Mouse (Mus musculus): Measurements from ENCODE around the gene A230072I06Rik. TPM values are rescaled to one million over a fixed set of nuclear protein-coding genes. Genes with fewer than 3 reads are reported as not detected.

Gene A230072I06Rik
- 0.08 TPM in 1 of 2 replicates, not detected in the other for polyA plus RNA-seq (2015; fragmentation: Nextera tagmentation; extraction: Ambion mirVana)

DNA sequence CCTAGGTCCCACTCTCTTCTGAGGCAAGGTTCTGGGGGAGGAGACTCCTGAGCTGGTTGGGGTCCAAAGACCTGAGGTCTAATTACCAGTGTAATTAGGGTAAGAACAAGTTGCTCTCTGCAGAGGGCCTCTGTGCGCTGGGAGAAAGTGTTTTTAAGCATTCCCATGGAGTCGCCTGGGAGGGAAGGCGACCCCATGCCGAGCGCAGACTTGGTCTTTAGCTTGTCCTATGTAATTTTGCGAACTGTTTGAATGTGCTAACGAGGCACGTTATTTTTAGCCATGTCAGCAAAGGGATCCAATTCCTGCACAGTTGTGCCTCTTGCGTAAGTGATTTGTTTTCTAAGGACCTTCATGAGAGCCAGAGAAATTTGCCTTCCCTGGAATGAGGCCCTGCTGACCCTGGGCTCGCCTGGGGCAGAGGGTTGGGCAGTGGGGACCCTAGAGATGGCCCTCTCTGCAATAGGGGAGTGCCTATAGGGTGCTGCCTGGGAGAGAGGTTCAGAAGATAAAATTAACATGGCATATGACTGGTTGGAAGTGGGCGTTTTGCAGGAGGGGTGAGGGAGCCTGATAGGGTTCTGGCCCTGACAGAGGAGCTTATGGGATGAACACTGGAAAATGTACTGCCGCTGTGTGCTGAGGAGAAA lies at the start of gene A230072I06Rik:
Gene A230072I06Rik, plus strand, starts transcription at position 157 of the 650 bp plus-strand sequence.
- ATAC-seq, result peak; percentile 11; the same call in 1 of the 2 replicates
- Histone ChIP-seq H3K4me2 (ENCODE audit: low read length) (no peak within 1 kb of the TSS), H3K27ac (ENCODE audit: low read depth, low read length) (no peak within 1 kb of the TSS), H3K9me3 (ENCODE audit: control insufficient read depth, low read length) (no peaks in the 10 kb centered on the region), H3K27me3 (replicated peaks; ENCODE audit: control insufficient read depth, insufficient read depth, low read length) (no peaks in the 10 kb centered on the region; the same call in 1 of the 2 replicates), H3K4me3 (ENCODE audit: low read length) (no peak within 1 kb of the TSS), H3K36me3 (ENCODE audit: control insufficient read depth, insufficient read depth, low read length) (no peaks in the 10 kb centered on the region), H3K9ac (ENCODE audit: low read depth, low read length) (no peak within 1 kb of the TSS), H3K4me1 (ENCODE audit: control insufficient read depth, insufficient read depth, low read depth, low read length) (peaks cover 8% of the 10 kb centered on the region)
- 41% methylated on average over 12 of the region's 12 CpGs for WGBS

DNA sequence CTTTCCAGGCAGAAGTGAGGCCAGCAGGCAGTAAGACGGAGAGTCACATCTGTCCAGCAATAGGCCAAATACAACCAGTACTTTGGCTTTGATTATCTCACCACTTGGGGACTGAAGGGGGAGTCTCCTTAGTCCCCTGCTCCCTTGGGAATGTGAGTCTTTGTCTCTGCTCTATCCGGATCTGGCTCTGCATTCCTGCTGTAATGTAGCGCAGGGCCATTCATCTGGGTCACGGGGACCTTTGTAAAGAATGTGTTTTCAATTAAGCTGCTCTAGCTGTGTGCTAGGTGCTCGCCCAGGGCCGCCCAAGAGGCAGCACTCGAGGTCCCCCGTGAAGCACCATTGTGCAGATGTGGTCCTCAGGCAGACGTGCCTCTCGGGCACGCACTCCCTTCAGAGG lies 44.6 kb upstream of the A230072I06Rik start:
- no peak overlapping the region for H3K4me2 ChIP-seq (ENCODE audit: low read length)
- no peaks in the 10 kb centered on the region for H3K27me3 ChIP-seq (replicated peaks; ENCODE audit: control insufficient read depth, insufficient read depth, low read length)
- H3K9me3 ChIP-seq (ENCODE audit: control insufficient read depth, low read length), result no peaks in the 10 kb centered on the region
- no peak overlapping the region for H3K27ac ChIP-seq (ENCODE audit: low read depth, low read length)
- WGBS, result 20% methylated on average over 11 of the region's 11 CpGs
- H3K36me3 ChIP-seq (ENCODE audit: control insufficient read depth, insufficient read depth, low read length), result no peaks in the 10 kb centered on the region
- no peak overlapping the region for H3K4me3 ChIP-seq (ENCODE audit: low read length)
- no peak overlapping the region for H3K9ac ChIP-seq (ENCODE audit: low read depth, low read length)
- H3K4me1 ChIP-seq (ENCODE audit: control insufficient read depth, insufficient read depth, low read depth, low read length), result no peaks in the 10 kb centered on the region
- ATAC-seq, result no peak

DNA sequence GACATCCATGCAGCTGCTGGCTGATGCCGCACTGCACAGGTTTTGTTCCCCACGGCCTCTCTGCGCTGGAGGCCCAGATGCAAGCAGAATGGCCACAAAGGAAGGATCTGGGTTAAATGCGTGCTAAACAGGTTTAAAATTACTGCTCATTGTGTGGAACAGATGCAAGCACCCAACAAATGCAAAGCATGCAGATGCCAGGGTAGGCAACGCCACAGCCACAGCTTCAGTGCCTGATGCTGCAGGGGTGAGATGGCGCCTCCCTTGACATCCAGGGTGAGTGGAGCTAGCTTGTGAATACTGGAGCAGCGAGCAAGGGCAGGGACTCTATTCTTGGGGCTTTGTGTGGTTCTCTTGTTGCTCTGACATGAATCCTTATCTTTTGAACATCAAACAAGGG lies 39.8 kb upstream of the A230072I06Rik start:
- no peak overlapping the region for H3K9ac ChIP-seq (ENCODE audit: low read depth, low read length)
- H3K27ac ChIP-seq (ENCODE audit: low read depth, low read length), result no peak overlapping the region
- ATAC-seq, result no peak
- H3K4me1 ChIP-seq (ENCODE audit: control insufficient read depth, insufficient read depth, low read depth, low read length), result peaks cover 2% of the 10 kb centered on the region
- H3K27me3 ChIP-seq (replicated peaks; ENCODE audit: control insufficient read depth, insufficient read depth, low read length), result 0 out of 2 replicates have a peak, but pooled peaks cover 4% of the 10 kb centered on the region
- no peak overlapping the region for H3K4me3 ChIP-seq (ENCODE audit: low read length)
- no peaks in the 10 kb centered on the region for H3K36me3 ChIP-seq (ENCODE audit: control insufficient read depth, insufficient read depth, low read length)
- no peaks in the 10 kb centered on the region for H3K9me3 ChIP-seq (ENCODE audit: control insufficient read depth, low read length)
- no peak overlapping the region for H3K4me2 ChIP-seq (ENCODE audit: low read length)
- WGBS, result 55% methylated on average over 7 of the region's 7 CpGs

DNA sequence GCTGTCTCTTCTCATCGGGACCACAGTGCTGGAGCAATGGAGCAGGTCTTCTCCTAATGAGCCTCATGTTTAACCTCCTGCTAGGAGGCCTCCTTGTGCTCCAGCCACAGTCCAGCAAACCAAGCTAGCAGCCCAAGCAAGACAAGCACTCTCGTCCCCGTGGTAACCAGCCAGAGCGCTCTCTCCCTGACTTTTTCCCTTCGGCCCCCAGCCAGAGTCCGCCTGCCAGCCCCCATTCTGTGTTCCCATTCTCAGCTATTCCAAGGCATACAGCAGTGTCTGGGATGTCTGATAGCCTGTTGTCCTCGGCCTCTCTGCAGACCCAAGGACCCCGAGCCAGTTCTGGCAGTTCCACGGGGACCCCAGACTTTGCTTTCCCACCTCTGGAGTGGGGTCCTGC lies 38.5 kb upstream of the A230072I06Rik start:
- Histone ChIP-seq H3K4me2 (ENCODE audit: low read length) (no peak overlapping the region), H3K4me3 (ENCODE audit: low read length) (no peak overlapping the region), H3K4me1 (ENCODE audit: control insufficient read depth, insufficient read depth, low read depth, low read length) (peaks cover 2% of the 10 kb centered on the region), H3K36me3 (ENCODE audit: control insufficient read depth, insufficient read depth, low read length) (no peaks in the 10 kb centered on the region), H3K9me3 (ENCODE audit: control insufficient read depth, low read length) (no peaks in the 10 kb centered on the region), H3K9ac (ENCODE audit: low read depth, low read length) (no peak overlapping the region), H3K27ac (ENCODE audit: low read depth, low read length) (no peak overlapping the region), H3K27me3 (replicated peaks; ENCODE audit: control insufficient read depth, insufficient read depth, low read length) (0 out of 2 replicates have a peak, but pooled peaks cover 7% of the 10 kb centered on the region)
- 35% methylated on average over 9 of the region's 9 CpGs for WGBS
- ATAC-seq, result 0 out of 2 replicates have a peak, but pooled peaks have one; percentile 40

DNA sequence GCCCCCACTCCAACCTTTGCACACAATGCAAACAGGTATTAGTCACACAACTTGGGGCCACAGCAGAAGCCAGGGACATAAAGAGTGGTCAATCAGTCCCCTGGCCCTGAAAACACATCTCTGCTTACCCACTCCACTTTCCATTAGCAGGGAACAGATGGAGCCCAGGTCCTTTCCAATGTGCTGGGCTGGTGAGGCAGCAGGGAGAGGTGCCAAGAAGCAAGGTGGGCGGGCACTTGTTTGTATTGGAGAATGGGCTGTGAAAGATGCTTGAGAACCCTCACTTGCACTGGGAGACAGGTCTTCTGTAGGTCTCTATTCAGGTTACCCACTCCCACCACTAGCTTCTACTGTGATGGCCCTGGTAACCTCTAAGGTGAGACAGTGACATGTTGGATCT lies 34.9 kb upstream of the A230072I06Rik start:
- Histone ChIP-seq H3K27ac (ENCODE audit: low read depth, low read length) (no peak overlapping the region), H3K9me3 (ENCODE audit: control insufficient read depth, low read length) (no peaks in the 10 kb centered on the region), H3K27me3 (replicated peaks; ENCODE audit: control insufficient read depth, insufficient read depth, low read length) (peaks cover 7% of the 10 kb centered on the region; the same call in 1 of the 2 replicates), H3K36me3 (ENCODE audit: control insufficient read depth, insufficient read depth, low read length) (no peaks in the 10 kb centered on the region), H3K9ac (ENCODE audit: low read depth, low read length) (no peak overlapping the region), H3K4me1 (ENCODE audit: control insufficient read depth, insufficient read depth, low read depth, low read length) (peaks cover 2% of the 10 kb centered on the region), H3K4me3 (ENCODE audit: low read length) (no peak overlapping the region), H3K4me2 (ENCODE audit: low read length) (no peak overlapping the region)
- no peak for ATAC-seq
- 75% methylated on average over 1 of the region's 1 CpGs for WGBS

DNA sequence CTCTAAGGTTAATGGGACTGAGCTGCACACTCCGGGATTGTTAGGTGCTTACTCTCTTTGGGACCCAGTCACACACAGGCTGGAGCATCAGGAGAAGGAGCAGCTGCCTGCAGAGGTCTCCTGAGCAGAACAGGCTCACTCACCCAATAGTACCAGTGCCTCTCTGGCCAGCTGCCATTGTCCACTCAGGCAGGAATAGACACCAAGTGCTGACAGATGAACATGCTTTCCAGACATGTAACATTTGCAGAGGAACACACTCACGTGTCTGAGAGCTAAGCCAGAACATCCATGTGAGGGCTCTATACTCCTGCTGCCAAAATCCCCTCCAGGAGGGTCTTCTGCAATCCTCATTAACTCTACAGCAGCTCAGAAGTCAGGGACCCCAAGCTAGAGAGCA lies 18.7 kb upstream of the A230072I06Rik start:
- no peak overlapping the region for H3K27ac ChIP-seq (ENCODE audit: low read depth, low read length)
- H3K4me1 ChIP-seq (ENCODE audit: control insufficient read depth, insufficient read depth, low read depth, low read length), result no peaks in the 10 kb centered on the region
- no peaks in the 10 kb centered on the region for H3K36me3 ChIP-seq (ENCODE audit: control insufficient read depth, insufficient read depth, low read length)
- 76% methylated on average over 2 of the region's 2 CpGs for WGBS
- 0 out of 2 replicates have a peak, but pooled peaks cover 3% of the 10 kb centered on the region for H3K27me3 ChIP-seq (replicated peaks; ENCODE audit: control insufficient read depth, insufficient read depth, low read length)
- no peak overlapping the region for H3K4me3 ChIP-seq (ENCODE audit: low read length)
- ATAC-seq, result no peak
- H3K9me3 ChIP-seq (ENCODE audit: control insufficient read depth, low read length), result no peaks in the 10 kb centered on the region
- H3K9ac ChIP-seq (ENCODE audit: low read depth, low read length), result no peak overlapping the region
- H3K4me2 ChIP-seq (ENCODE audit: low read length), result no peak overlapping the region

DNA sequence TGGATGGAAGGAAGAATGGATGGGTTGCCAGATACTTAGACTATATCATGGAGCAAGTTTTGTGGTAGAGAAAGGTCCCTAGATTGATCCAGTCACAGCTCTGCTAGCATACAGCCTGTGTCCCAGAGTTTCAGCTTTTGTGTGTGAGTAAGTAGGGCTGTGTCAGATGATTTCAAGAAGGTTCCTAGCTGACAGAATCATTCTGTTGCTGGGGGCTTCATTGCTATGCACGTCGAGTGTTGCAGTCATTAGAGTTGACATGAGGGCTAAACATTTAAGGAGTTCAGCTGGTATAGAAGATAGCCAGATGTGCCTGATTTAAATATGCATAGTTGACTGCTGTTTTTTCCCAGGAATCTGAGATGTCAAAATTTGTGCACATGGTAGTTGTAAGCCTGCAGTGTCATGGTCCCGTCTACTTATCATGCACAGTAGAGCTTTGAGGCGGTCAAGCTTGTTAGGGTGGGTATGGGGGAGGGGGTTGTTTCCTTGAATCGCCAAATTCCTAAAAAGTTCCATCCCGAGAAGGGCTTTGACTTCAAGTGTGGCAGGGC lies 18.1 kb upstream of the A230072I06Rik start:
- Histone ChIP-seq H3K36me3 (ENCODE audit: control insufficient read depth, insufficient read depth, low read length) (no peaks in the 10 kb centered on the region), H3K4me2 (ENCODE audit: low read length) (no peak overlapping the region), H3K4me3 (ENCODE audit: low read length) (no peak overlapping the region), H3K4me1 (ENCODE audit: control insufficient read depth, insufficient read depth, low read depth, low read length) (no peaks in the 10 kb centered on the region), H3K27ac (ENCODE audit: low read depth, low read length) (no peak overlapping the region), H3K9ac (ENCODE audit: low read depth, low read length) (no peak overlapping the region), H3K9me3 (ENCODE audit: control insufficient read depth, low read length) (no peaks in the 10 kb centered on the region), H3K27me3 (replicated peaks; ENCODE audit: control insufficient read depth, insufficient read depth, low read length) (0 out of 2 replicates have a peak, but pooled peaks cover 3% of the 10 kb centered on the region)
- no peak for ATAC-seq
- WGBS, result 75% methylated on average over 6 of the region's 6 CpGs

DNA sequence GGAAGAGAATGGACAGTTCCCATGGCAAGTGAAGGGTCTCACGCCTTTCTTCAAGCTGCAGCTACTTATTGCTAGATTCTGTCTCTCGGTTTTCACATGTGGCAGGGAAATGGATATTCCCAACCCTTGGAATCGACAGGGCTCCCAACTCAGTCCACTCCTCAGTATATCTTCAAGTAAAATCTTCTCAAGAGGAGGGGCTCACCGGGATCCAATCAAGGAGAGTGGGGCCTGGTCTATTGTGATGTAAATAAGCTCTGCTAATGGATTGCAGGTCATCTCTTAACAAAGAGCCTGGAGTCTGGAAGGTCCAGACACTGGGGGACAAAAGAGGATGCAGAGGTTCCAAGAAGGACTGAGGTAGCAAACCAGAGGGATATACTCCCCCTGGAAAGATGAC lies 17.1 kb upstream of the A230072I06Rik start:
- Histone ChIP-seq H3K9me3 (ENCODE audit: control insufficient read depth, low read length) (no peaks in the 10 kb centered on the region), H3K4me2 (ENCODE audit: low read length) (no peak overlapping the region), H3K27me3 (replicated peaks; ENCODE audit: control insufficient read depth, insufficient read depth, low read length) (peaks cover 4% of the 10 kb centered on the region), H3K4me1 (ENCODE audit: control insufficient read depth, insufficient read depth, low read depth, low read length) (no peaks in the 10 kb centered on the region), H3K4me3 (ENCODE audit: low read length) (no peak overlapping the region), H3K36me3 (ENCODE audit: control insufficient read depth, insufficient read depth, low read length) (no peaks in the 10 kb centered on the region), H3K27ac (ENCODE audit: low read depth, low read length) (no peak overlapping the region), H3K9ac (ENCODE audit: low read depth, low read length) (no peak overlapping the region)
- WGBS, result 50% methylated on average over 4 of the region's 4 CpGs
- ATAC-seq, result no peak

DNA sequence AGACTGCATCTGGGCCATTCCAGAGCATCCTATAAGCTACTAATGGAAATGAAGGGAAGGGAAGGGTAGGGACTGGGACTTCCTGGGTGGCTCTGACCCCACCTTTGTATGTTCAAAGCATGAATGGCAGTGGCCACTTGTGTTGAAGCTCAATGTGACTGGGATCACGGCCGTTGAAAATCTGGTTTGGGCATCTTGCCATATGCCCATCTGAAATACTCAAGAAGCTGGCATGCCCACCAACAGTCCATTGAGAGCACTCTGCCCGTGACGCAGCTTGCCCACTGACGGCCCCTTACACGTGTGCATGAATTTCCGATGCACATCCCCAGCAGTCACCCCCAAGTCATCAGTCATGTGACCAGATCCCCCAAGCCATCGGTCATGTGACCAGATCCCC lies 13.6 kb upstream of the A230072I06Rik start:
- H3K27ac ChIP-seq (ENCODE audit: low read depth, low read length), result no peak overlapping the region
- peaks cover 5% of the 10 kb centered on the region for H3K27me3 ChIP-seq (replicated peaks; ENCODE audit: control insufficient read depth, insufficient read depth, low read length)
- no peaks in the 10 kb centered on the region for H3K9me3 ChIP-seq (ENCODE audit: control insufficient read depth, low read length)
- no peak overlapping the region for H3K4me3 ChIP-seq (ENCODE audit: low read length)
- H3K4me1 ChIP-seq (ENCODE audit: control insufficient read depth, insufficient read depth, low read depth, low read length), result peaks cover 3% of the 10 kb centered on the region; the same call in 1 of the 2 replicates
- H3K9ac ChIP-seq (ENCODE audit: low read depth, low read length), result no peak overlapping the region
- WGBS, result 80% methylated on average over 8 of the region's 8 CpGs
- H3K4me2 ChIP-seq (ENCODE audit: low read length), result no peak overlapping the region
- ATAC-seq, result no peak
- H3K36me3 ChIP-seq (ENCODE audit: control insufficient read depth, insufficient read depth, low read length), result no peaks in the 10 kb centered on the region

All from hindbrain, embryonic 16.5 days (tissue).